In genomic region chr8:91455591-91455990, GRCm38 (mm10) we compare ENCODE assay signal across 23 mouse cellular contexts.
DNase-seq lines count a peak whose midpoint lies in the region; ATAC-seq lines count a peak whose summit lies in the region.
"Had no signal": no experiment of that assay in that cellular context is flagged by ENCODE, and none has a peak within 500 bp of the region (broad histone marks: within the 10 kb centered on the region; RNA-seq: fewer than 3 reads in every experiment).

No protein-coding gene starts in this region.

- no peak overlapping the region for H3K27ac ChIP-seq in heart, embryonic 10.5 days
- no peak overlapping the region for H3K27ac ChIP-seq in heart, embryonic 12.5 days (ENCODE audit: poor library complexity, severe bottlenecking)
- H3K27ac ChIP-seq in midbrain, embryonic 11.5 days (ENCODE audit: low read depth, low read length): no peak overlapping the region
- no peak overlapping the region for H3K27ac ChIP-seq in midbrain, embryonic 16.5 days (ENCODE audit: low read length)

- no peaks in the 10 kb centered on the region for H3K4me1 ChIP-seq in heart, embryonic 10.5 days
- peaks cover 3% of the 10 kb centered on the region; the same call in 1 of the 2 replicates for H3K4me1 ChIP-seq in heart, embryonic 12.5 days (replicated peaks)
- no peaks in the 10 kb centered on the region for H3K4me1 ChIP-seq in midbrain, embryonic 11.5 days (ENCODE audit: control insufficient read depth, insufficient read depth, low read length)
- H3K4me1 ChIP-seq in midbrain, embryonic 16.5 days (ENCODE audit: control insufficient read depth, insufficient read depth, low read length): no peaks in the 10 kb centered on the region

- H3K27me3 ChIP-seq in heart, embryonic 10.5 days (ENCODE audit: insufficient read depth, poor library complexity, severe bottlenecking): no peaks in the 10 kb centered on the region
- no peaks in the 10 kb centered on the region for H3K27me3 ChIP-seq in heart, embryonic 12.5 days (replicated peaks)
- H3K27me3 ChIP-seq in midbrain, embryonic 11.5 days (ENCODE audit: control insufficient read depth, insufficient read depth, low read length): no peaks in the 10 kb centered on the region
- no peaks in the 10 kb centered on the region for H3K27me3 ChIP-seq in midbrain, embryonic 16.5 days (ENCODE audit: control insufficient read depth, insufficient read depth, low read depth, low read length)
- H3K27me3 ChIP-seq: CH12.LX, Patski had no signal

- H3K9ac ChIP-seq in heart, embryonic 12.5 days: no peak overlapping the region
- no peak overlapping the region for H3K9ac ChIP-seq in midbrain, embryonic 11.5 days (ENCODE audit: low read length)
- H3K9ac ChIP-seq in midbrain, embryonic 16.5 days (ENCODE audit: low read depth, low read length): no peak overlapping the region

- ATAC-seq in heart, embryonic 12.5 days (ENCODE audit: insufficient number of reproducible peaks, low FRiP score): no peak
- ATAC-seq in midbrain, embryonic 11.5 days (ENCODE audit: low FRiP score): no peak
- ATAC-seq in midbrain, embryonic 16.5 days: no peak
- ATAC-seq: activated CD4-positive, CD25-positive, alpha-beta regulatory T cell, adult 4 months; CD4-positive, CD25-positive, alpha-beta regulatory T cell, adult 4 months; Patski had no signal

- peak; percentile 64 for DNase-seq in heart, adult 11 months
- DNase-seq in heart, postnatal 14 days: no peak
- peak; percentile 50 for DNase-seq in heart, embryonic 10.5 days (ENCODE audit: low spot score)
- peak; percentile 66 for DNase-seq in midbrain, embryonic 11.5 days (ENCODE audit: low spot score, missing footprints)
- peak; percentile 18 for DNase-seq in 416B (ENCODE audit: low read depth)
- no peak for DNase-seq in urinary bladder, postnatal 25 days (ENCODE audit: low spot score)
- DNase-seq: adrenal gland, adult 2 months; adrenal gland, adult 8-10 months; adrenal gland, postnatal 10 days; adrenal gland, postnatal 14 days; adrenal gland, postnatal 25 days; adrenal gland, postnatal 36 days; B cell, adult 2 months; cerebellum, adult 11 months; cerebellum, adult 11-12 months; cerebellum, adult 18-20 months had no signal

- intact Hi-C loops in heart, postnatal 14 days (cut with DNase I): no loop called here

- WGBS in heart, embryonic 10.5 days: 90% methylated on average over 5 of the region's 5 CpGs
- 80% methylated on average over 5 of the region's 5 CpGs for WGBS in heart, embryonic 12.5 days
- WGBS in midbrain, embryonic 11.5 days: 93% methylated on average over 5 of the region's 5 CpGs
- 88% methylated on average over 5 of the region's 5 CpGs for WGBS in midbrain, embryonic 16.5 days

- H3K36me3 ChIP-seq in heart, embryonic 10.5 days: no peaks in the 10 kb centered on the region
- H3K36me3 ChIP-seq in heart, embryonic 12.5 days: no peaks in the 10 kb centered on the region
- H3K36me3 ChIP-seq in midbrain, embryonic 11.5 days (ENCODE audit: control insufficient read depth, insufficient read depth, low read length): no peaks in the 10 kb centered on the region
- no peaks in the 10 kb centered on the region for H3K36me3 ChIP-seq in midbrain, embryonic 16.5 days (ENCODE audit: control insufficient read depth, insufficient read depth, low read length)

- H3K4me3 ChIP-seq in heart, embryonic 10.5 days: no peak overlapping the region
- no peak overlapping the region for H3K4me3 ChIP-seq in heart, embryonic 12.5 days
- H3K4me3 ChIP-seq in midbrain, embryonic 11.5 days (ENCODE audit: low read depth, low read length): no peak overlapping the region
- no peak overlapping the region for H3K4me3 ChIP-seq in midbrain, embryonic 16.5 days (ENCODE audit: low read depth, low read length)

- H3K4me2 ChIP-seq in heart, embryonic 12.5 days: no peak overlapping the region
- H3K4me2 ChIP-seq in midbrain, embryonic 11.5 days: no peak overlapping the region
- H3K4me2 ChIP-seq in midbrain, embryonic 16.5 days (ENCODE audit: low read length): no peak overlapping the region

- H3K9me3 ChIP-seq in heart, embryonic 10.5 days: no peaks in the 10 kb centered on the region
- no peaks in the 10 kb centered on the region for H3K9me3 ChIP-seq in heart, embryonic 12.5 days (replicated peaks)
- H3K9me3 ChIP-seq in midbrain, embryonic 11.5 days (ENCODE audit: control insufficient read depth, low read length): no peaks in the 10 kb centered on the region
- no peaks in the 10 kb centered on the region for H3K9me3 ChIP-seq in midbrain, embryonic 16.5 days (replicated peaks; ENCODE audit: control insufficient read depth, low read length, poor library complexity, severe bottlenecking)
- H3K9me3 ChIP-seq: G1E had no signal

Comparison
In these comparisons a context has a peak if more than half of its experiments do, and no peak if none do; other contexts are left out.
1. DNase-seq: peak in heart, adult 11 months (single experiment), heart, embryonic 10.5 days (single experiment), midbrain, embryonic 11.5 days (single experiment) and 416B (single experiment); none in heart, postnatal 14 days (0 of 2) and urinary bladder, postnatal 25 days (single experiment).